Mouse (Mus musculus) left cerebral cortex, postnatal 36 days (tissue): ENCODE measurements around the gene Mavs. TPM values are rescaled to one million over a fixed set of nuclear protein-coding genes. Genes with fewer than 3 reads are reported as not detected.
A peak's percentile ranks its signal among the peaks of the same experiment; 100 is the strongest.
"Not testable (repeated sequence)": the region's sequence is repeated elsewhere in the genome, so short reads cannot be mapped to it uniquely, and the experiment has no call there.

ENCODE experiments used
- DNase-seq, 2 experiments: peaks; one replicate each; pipeline ENCODE4 v3.0.0; 2021 to 2022; ENCODE audit warnings: low spot score in 2 of 2, mixed read lengths in 1 of 2
- intact Hi-C: fragments of 180-260 bp; cut with DNase I; formaldehyde crosslinking; loops from one replicate; pipeline ENCODE4 v1.15.1; 2025
- total RNA-seq, 2 experiments: library from RNA; stranded (reverse); gene quantifications; 2 replicates each; pipeline ENCODE4 v1.2.3; 2021

Gene Mavs
- total RNA-seq, 2 experiments from 2014 or later = 6.5 to 6.9 TPM

- DNase-seq = peak; percentile 96
- intact Hi-C loops = loop anchor here (1.0 to 2.0 kb wide), 3 partner anchors 29 to 117 kb away; partner anchors contain the start of genes Cenpb and Pank2
Measured at GRCm38 (mm10) chr2:131209969-131210792, 23.7 kb upstream of the Mavs start.

- intact Hi-C loops = loop anchor here (2.0 kb wide), 2 partner anchors 30 to 118 kb away; partner anchors contain the start of gene Cenpb
- DNase-seq = no peak
Measured at GRCm38 (mm10) chr2:131211026-131211615, 22.7 kb upstream of the Mavs start.

- intact Hi-C loops = no loop called here
- no peak for DNase-seq
Measured at GRCm38 (mm10) chr2:131213773-131214172, 20.1 kb upstream of the Mavs start.

DNA sequence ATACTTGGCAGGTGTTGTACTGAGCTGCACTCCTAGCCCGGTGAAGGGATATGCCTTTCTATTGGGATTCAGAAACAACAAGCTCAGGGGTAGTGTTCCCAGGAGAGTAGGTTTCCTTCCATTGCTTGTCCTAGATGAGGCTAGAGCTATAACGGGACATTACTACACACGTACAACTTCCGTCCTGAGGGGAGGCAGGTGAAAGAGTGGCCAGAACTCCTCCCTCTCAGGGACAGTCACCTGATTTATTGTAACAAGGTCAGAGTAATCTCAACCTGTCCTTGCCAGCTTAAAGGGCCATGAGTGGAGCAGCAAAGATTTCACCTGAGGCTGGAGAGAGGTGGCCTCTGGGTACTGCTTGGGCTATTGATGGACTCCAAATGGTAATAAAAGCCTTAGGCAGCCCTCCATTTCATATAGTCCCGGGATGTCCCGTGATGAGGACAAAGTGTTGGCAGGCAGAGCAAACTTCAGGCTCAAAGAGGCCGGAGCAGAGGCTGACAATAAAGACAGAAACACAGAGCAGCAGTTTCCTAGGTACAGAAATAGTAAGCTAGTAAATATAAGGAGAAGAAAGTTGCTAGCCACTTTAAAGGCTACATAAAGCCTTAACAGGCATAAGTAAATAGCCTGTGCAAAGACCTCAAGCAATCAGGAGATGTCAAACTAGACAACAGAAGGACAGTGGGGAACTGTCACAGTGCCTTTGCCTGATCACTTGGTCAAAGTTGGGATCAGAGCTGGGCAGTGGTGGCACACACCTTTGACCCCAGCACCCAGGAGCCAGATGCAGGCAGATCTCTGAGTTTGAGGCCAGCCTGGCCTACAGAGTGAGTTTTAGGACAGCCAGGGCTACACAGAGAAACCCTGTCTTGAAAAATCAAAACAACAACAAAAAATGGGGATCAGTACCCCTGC lies 17.7 kb upstream of the Mavs start:
- intact Hi-C loops = no loop called here
- no peak for DNase-seq

DNA sequence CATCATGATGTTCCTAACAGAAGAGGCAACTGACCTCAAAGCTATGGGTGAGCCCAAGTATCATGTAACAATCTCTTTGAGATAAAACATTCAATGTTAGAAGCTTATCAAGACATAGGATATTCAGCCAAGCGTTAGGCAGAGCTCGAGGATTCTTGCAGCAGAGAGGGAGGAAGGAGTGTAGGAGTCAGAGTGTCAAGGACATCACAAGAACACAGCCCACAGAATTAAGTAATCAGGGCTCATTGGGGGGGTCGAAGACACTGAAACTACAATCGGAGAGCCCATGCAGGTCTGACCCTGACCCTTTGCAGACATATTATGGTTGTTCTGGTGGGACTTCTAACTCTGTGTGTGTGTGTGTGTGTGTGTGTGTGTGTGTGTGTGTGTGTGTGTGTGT lies 13.8 kb upstream of the Mavs start:
- no peak for DNase-seq
- intact Hi-C loops = no loop called here

GRCm38 (mm10) chr2:131221853-131222515 lies 11.9 kb upstream of the Mavs start:
- intact Hi-C loops = no loop called here
- DNase-seq = no peak

DNA sequence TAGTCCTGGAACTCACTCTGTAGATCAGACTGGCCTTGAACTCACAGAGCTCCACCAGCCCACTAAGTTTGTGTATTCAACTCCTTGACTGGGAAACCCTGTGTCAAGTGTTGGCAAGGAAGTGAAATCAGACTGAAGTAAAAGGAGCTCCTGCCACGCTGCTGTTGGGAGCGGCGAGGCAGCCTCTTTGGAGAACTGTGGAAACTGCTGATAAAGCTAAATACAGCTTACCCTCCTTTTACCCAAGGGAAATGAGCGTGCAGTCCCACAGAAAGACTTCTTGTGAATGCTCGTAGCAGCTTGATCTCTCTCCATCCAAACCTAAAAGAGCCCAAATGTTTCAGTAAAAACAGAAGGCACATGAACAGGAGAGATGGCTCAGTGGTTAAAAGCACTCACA lies 11.3 kb upstream of the Mavs start:
- intact Hi-C loops = no loop called here
- DNase-seq = no peak

DNA sequence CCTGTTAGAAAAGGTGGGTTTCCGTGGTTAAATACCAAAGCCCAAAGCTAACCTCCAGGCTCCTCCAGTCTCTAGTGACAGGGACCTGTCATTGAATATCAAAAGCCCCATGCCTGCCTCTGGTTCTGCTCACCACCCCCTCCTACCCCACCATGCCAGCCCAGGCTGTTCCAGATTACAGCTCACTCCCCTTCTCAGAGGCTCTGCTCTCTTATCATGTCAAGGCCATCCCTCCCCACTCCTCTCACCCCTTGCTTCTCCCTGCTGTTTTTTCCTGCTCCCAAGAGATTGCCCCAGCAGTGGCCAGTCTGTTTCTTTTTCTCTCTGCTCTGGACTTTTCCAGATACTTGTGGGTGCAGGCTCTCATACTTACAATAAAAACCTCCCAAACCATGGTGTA lies 10.3 kb upstream of the Mavs start:
- intact Hi-C loops = no loop called here
- DNase-seq = no peak

DNA sequence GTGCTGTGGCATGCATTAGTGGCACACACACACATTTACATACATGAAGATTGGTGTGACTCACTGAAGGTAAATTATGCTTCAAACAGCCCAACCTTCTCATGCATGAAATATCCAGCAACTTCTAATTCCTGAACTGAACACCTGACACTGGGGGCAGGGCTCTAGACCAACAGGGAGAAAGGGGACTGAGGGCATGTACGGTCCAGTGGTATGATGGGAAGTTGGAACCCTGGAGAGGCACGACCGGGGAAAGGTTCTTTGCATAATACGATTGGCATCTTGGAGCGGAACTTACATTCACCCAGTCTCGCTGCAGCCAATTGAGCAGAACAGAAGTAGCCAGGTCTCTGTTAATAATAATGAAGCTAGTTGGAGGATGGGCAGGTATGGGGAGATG lies 8.7 kb upstream of the Mavs start:
- intact Hi-C loops = no loop called here
- DNase-seq = no peak

DNA sequence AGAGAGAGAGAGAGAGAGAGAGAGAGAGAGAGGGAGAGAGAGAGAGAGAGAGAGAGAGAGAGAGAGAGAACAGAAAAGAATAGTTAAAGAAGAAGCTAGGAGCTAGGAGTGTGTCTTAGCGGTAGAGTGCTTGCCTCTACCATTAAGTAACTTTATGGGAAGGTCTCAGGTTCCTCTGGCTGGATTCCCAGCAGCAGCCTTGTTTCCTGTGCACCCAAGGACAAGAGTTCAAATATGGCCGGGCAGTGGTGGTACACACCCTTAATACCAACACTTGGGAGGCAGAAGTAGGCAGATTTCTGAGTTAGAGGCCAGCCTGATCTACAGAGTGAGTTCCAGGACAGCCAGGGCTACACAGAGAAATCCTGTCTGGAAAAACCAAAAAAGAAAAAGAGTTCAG lies 7.2 kb upstream of the Mavs start:
- intact Hi-C loops, DNase-seq: not testable (repeated sequence)

DNA sequence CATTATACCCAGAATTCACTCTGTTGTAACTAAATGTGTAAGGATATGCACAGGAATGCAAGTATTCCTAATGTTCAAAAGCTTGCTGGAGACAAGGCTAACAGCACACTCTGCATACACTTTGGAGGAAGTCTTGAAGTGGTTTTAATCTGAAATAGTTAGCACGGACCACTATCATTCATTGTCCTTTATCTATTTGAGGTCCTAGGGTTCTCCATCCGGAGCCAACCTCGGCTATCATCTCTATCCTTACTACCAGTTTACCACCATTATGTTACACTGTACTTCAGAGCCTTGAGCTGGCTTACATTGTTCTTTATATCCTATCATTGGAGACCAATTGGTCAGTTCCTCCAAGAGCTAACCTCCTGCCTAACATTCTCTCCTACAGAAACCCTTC lies 6.6 kb upstream of the Mavs start:
- no peak for DNase-seq
- intact Hi-C loops = no loop called here

DNA sequence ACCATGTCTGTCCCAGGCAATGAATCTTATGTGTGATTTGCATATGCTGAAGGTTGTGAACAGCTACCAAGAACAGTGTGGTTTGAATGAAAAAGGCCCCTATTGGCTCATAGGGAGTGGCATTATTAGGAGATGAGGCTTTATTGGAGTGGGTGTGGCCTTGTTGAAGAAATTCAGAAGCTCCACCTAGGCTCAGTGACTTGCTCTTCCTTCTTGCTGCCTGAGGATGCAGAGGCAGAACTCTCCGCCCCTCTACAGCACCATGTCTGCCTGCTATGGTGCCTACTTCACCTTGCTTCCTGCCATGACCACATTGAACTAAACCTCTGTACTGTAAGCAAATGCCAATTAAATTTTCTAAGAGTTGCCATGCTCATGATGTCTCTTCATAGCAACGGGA lies 1.3 kb upstream of the Mavs start:
- intact Hi-C loops = no loop called here
- DNase-seq = no peak

DNA sequence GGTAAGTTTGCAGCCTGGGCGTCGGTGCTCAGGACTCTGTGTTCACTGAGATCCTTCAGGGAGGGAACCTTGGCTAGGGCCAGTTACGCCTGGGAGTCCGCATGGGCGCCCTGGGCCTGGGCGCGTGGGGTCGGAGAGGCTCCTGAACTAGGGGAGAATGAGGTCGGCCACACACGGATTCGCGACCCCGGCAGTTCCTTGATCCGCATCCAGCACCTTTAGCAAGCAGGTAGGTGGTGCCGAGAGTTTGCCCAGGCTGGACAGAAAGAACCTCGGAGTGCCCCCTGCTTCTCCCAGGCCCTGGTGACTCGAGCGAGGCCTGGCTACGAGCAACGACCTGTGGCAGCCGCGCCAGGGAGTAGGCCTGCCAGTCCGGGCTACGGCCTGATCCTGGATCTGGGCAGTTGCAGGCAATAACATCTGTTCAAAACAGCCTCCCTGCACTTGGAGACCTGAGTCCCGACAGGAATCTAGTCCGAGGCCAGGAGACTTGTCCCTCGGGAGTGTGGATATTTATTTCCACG lies 326 bp downstream of the Mavs start:
- DNase-seq = no peak

DNA sequence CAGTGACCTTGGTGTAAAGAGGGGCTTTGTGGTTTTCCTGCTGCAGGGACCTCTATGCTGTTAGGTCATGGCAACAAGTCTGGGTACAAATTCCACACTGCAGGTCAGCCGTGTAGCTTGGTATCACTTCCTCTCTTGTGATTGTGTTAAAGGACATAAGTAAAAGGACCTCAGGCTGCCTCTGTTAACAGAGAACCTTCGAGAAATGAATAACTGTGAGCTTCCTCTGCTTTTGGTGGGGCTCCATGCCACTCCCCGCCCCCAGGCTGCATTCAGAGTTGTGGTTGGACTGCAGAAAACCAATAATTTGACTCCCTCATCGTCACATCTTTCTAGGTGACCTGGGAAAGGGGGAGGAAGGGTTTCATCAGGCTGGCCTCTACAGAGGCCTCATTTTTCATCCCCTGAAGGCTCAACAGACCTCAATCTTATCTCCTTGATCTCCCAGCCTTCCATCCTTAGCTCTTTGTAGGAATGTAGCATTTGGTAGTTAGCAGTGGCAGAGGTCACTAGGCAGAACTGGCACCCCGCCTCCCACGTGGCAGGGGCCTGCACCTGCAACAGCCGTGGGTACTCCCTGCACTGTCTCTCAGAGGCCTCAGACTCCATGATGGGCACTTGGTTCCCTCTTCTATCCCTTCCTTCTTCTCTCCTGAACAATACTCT lies 1.2 kb downstream of the Mavs start:
- no peak for DNase-seq
- intact Hi-C loops = no loop called here

More for the DNA sequence above, 326 bp downstream of the Mavs start:
- intact Hi-C loops = no loop called here

GRCm38 (mm10) chr2:131242180-131242579 lies 8.3 kb downstream of the Mavs start:
- DNase-seq = no peak
- intact Hi-C loops = no loop called here

DNA sequence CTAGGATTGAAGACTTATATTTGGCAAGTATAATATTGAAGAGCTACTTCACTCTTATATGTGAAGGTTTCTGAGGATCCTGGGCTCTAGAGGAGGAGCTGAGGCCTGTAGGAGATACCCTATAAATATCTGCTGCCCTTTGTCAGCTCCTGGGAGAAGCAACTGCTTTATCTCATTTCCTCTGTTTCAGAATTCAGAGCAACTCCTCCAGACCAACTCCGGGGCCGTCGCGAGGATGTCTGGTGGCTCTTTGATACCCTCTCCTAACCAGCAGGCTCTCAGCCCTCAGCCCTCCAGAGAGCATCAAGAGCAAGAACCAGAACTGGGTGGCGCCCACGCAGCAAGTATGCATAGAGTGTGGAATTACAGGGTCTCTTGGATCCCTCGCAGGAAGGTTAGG lies 9.1 kb downstream of the Mavs start:
- intact Hi-C loops = no loop called here
- DNase-seq = no peak

GRCm38 (mm10) chr2:131253681-131254328 lies 19.9 kb downstream of the Mavs start:
- no peak for DNase-seq
- intact Hi-C loops = loop anchor here (5.0 kb wide), 1 partner anchor 157 kb away; no protein-coding TSS in a partner anchor

DNA sequence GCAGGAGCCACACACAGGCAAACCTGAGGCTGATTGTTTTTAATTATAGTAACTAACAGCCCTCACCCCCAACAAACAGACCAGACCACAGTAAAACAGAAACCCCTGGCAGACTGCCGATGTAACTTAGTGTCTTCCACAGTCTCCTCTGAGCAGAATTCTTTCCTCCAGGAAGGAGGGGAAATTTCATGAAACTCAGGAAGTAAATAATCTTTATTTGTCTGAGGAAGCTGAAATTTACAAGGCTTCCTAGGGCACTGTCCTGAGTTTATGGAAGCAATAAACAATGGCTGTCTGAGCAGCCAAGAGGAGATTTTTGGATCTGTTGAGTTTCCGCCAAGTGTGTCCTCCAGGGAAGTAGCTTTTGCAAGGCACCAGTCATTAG lies 20.5 kb downstream of the Mavs start:
- intact Hi-C loops = loop anchor here (5.0 kb wide), 1 partner anchor 157 kb away; no protein-coding TSS in a partner anchor
- DNase-seq = no peak
